Mouse (Mus musculus) thymus, adult 2 months (tissue): ENCODE results near the gene Nrgn. TPM values are rescaled to one million over a fixed set of nuclear protein-coding genes. Genes with fewer than 3 reads are reported as not detected.

ENCODE experiments used
- DNase-seq: peaks from one replicate; pipeline ENCODE4 v3.0.0; 2021
- H3K27ac ChIP-seq: fragments of 200-500 bp; 2 replicates; pipeline ENCODE4 v1.5.1; 2012; ENCODE audit warnings: low read length, control low read depth; ENCODE audit not compliant: control insufficient read depth, insufficient read depth
- H3K27me3 ChIP-seq: fragments of 200-500 bp; 2 replicates; pipeline ENCODE4 v1.6.1; 2012; ENCODE audit warnings: mild to moderate bottlenecking, low read length, moderate library complexity, mixed read lengths; ENCODE audit not compliant: control insufficient read depth, insufficient read depth
- H3K36me3 ChIP-seq: fragments of 200-500 bp; 2 replicates; pipeline ENCODE4 v1.6.1; 2012; ENCODE audit warnings: mild to moderate bottlenecking, low read length, moderate library complexity; ENCODE audit not compliant: control insufficient read depth, insufficient read depth
- H3K4me1 ChIP-seq: fragments of 200-500 bp; replicated peaks from 2 replicates; pipeline ENCODE4 v1.6.1; 2012; ENCODE audit warnings: low read length; ENCODE audit not compliant: control insufficient read depth, insufficient read depth
- H3K4me3 ChIP-seq: fragments of 200-500 bp; 2 replicates; pipeline ENCODE4 v1.5.1; 2012; ENCODE audit warnings: mild to moderate bottlenecking, low read length, control low read depth, moderate library complexity; ENCODE audit not compliant: control insufficient read depth, insufficient read depth
- CTCF ChIP-seq: fragments of 200-500 bp; IDR thresholded peaks from 2 replicates; pipeline ENCODE4 v1.5.1; 2012; ENCODE audit warnings: mild to moderate bottlenecking, control low read depth, low read length, moderate library complexity, borderline replicate concordance; ENCODE audit not compliant: control insufficient read depth, poor library complexity, insufficient read depth; ENCODE audit errors: extremely low read depth
- POLR2A ChIP-seq: fragments of 200-500 bp; IDR thresholded peaks from 2 replicates; pipeline ENCODE4 v1.6.1; 2012; ENCODE audit warnings: mild to moderate bottlenecking, low read length, control low read depth, moderate library complexity; ENCODE audit not compliant: control insufficient read depth, poor library complexity, insufficient read depth; ENCODE audit errors: extremely low read depth
- WGBS: fragments of 180-500 bp; shearing (Covaris S2); methylation state at CpG from one replicate; pipeline ENCODE4 v1.1.7; 2018; 5-methylcytosine and 5-hydroxymethylcytosine counted together
- polyA plus RNA-seq: library from polyadenylated mRNA; depleted of rRNA; stranded (reverse); fragments of >200 nt; gene quantifications from 2 replicates; pipeline ENCODE4 v1.2.3, GENCODE M21; 2012

The Nrgn gene
- polyA plus RNA-seq, 1 experiment: 16.2 TPM

- Histone ChIP-seq H3K4me3 (no peak overlapping the region), H3K36me3 (no peaks in the 10 kb centered on the region), H3K4me1 (peaks cover 12% of the 10 kb centered on the region), H3K27ac (no peak overlapping the region), H3K27me3 (0 out of 2 replicates have a peak, but pooled peaks cover 3% of the 10 kb centered on the region)
- no peak for TF ChIP-seq CTCF
- TF ChIP-seq POLR2A: no peak
- WGBS: 59% methylated on average over 4 of the region's 4 CpGs
- DNase-seq: no peak
Measured at GRCm38 (mm10) chr9:37568605-37569214, 16.0 kb upstream of the Nrgn start.

DNA sequence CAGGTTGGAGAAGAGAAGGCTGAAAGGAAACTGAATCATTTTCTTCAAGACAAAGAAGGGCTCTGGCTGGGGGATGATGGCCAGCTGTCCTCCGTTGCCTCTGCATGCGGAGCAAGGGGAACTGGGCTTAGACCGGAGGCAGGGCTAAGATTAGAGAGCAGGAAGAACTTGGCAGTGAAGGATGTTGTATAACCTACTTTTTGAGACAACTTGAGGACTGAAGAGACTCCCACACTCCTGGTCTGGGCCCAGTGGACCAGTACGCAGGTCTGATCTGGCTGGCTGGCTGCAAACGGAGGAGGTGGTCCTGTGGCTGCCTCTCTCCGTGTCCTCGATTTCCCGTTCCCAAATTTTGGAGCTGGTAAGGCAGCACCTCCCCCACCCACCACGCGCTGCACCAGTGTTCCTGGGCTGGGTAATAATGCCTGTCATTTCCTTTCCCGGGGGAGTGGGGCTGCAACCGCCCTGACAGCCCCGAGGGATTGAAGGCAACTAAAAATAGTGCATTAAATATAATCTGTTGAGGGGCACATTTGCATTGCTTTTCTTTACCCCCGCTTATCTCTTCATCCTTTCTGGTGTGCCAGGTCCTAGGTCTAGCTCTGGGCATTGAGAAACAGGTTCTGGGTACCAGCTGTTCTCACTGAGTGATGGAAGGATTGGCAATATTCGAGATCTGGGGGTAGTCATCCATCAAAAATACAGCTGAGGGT lies 15.3 kb upstream of the Nrgn start:
- Histone ChIP-seq H3K27ac (no peak overlapping the region), H3K4me3 (no peak overlapping the region), H3K27me3 (0 out of 2 replicates have a peak, but pooled peaks cover 3% of the 10 kb centered on the region), H3K4me1 (peaks cover 12% of the 10 kb centered on the region), H3K36me3 (no peaks in the 10 kb centered on the region)
- no peak for TF ChIP-seq CTCF
- no peak for TF ChIP-seq POLR2A
- WGBS: 15% methylated on average over 15 of the region's 15 CpGs
- DNase-seq: no peak

- 26% methylated on average over 5 of the region's 5 CpGs for WGBS
- H3K27me3 ChIP-seq: 0 out of 2 replicates have a peak, but pooled peaks cover 3% of the 10 kb centered on the region
- TF ChIP-seq POLR2A (no peak), CTCF (no peak)
- peaks cover 12% of the 10 kb centered on the region for H3K4me1 ChIP-seq
- DNase-seq: no peak
- H3K4me3 ChIP-seq: no peak overlapping the region
- no peaks in the 10 kb centered on the region for H3K36me3 ChIP-seq
- H3K27ac ChIP-seq: no peak overlapping the region
Measured at GRCm38 (mm10) chr9:37567454-37567853, 14.8 kb upstream of the Nrgn start.

- Histone ChIP-seq H3K27ac (no peak overlapping the region), H3K4me1 (peaks cover 12% of the 10 kb centered on the region), H3K27me3 (0 out of 2 replicates have a peak, but pooled peaks cover 3% of the 10 kb centered on the region), H3K36me3 (no peaks in the 10 kb centered on the region), H3K4me3 (no peak overlapping the region)
- WGBS: 94% methylated on average over 2 of the region's 2 CpGs
- TF ChIP-seq POLR2A: no peak
- no peak for TF ChIP-seq CTCF
- no peak for DNase-seq
Measured at GRCm38 (mm10) chr9:37567019-37567418, 14.3 kb upstream of the Nrgn start.

DNA sequence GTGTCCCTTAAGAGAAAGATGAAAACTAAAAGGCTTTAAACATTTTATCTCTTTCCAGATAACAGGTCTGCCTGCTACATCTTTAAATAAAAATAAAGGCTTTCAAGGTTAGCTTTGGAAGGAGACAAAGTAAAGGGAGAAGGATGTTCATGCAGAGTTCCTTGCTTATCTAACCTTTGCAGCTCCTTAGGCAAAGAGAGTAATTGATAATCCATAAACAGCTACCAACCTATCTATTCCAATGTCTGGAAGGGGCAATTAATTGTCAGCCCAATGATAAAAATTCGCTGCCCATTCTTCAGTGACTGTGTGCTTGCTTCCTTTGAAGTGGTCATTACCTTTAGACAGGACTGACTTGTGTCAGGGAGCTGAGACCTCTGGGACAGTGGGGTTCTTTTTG lies 11.1 kb upstream of the Nrgn start:
- no peaks in the 10 kb centered on the region for H3K36me3 ChIP-seq
- no peak for TF ChIP-seq POLR2A
- TF ChIP-seq CTCF: no peak
- WGBS: 75% methylated on average over 1 of the region's 1 CpGs
- H3K4me3 ChIP-seq: no peak overlapping the region
- H3K4me1 ChIP-seq: peaks cover 12% of the 10 kb centered on the region
- 0 out of 2 replicates have a peak, but pooled peaks cover 3% of the 10 kb centered on the region for H3K27me3 ChIP-seq
- no peak overlapping the region for H3K27ac ChIP-seq
- DNase-seq: no peak

- no peak overlapping the region for H3K27ac ChIP-seq
- no peak for DNase-seq
- H3K36me3 ChIP-seq: no peaks in the 10 kb centered on the region
- H3K27me3 ChIP-seq: no peaks in the 10 kb centered on the region
- WGBS: 95% methylated on average over 2 of the region's 2 CpGs
- no peak overlapping the region for H3K4me3 ChIP-seq
- peaks cover 1% of the 10 kb centered on the region; the same call in 1 of the 2 replicates for H3K4me1 ChIP-seq
- no peak for TF ChIP-seq CTCF
- TF ChIP-seq POLR2A: no peak
Measured at GRCm38 (mm10) chr9:37560617-37561016, 7.9 kb upstream of the Nrgn start.

GRCm38 (mm10) chr9:37556366-37556765 lies 3.7 kb upstream of the Nrgn start:
- H3K4me1 ChIP-seq: peaks cover 31% of the 10 kb centered on the region
- no peak for TF ChIP-seq POLR2A
- TF ChIP-seq CTCF: no peak
- DNase-seq: no peak

More at GRCm38 (mm10) chr9:37556366-37556765, 3.7 kb upstream of the Nrgn start:
- no peak overlapping the region for H3K27ac ChIP-seq
- WGBS: 52% methylated on average over 3 of the region's 3 CpGs
- H3K27me3 ChIP-seq: no peaks in the 10 kb centered on the region
- H3K36me3 ChIP-seq: no peaks in the 10 kb centered on the region
- H3K4me3 ChIP-seq: no peak overlapping the region
